Mouse (Mus musculus): ENCODE measurements around the gene Rnf144a. TPM values are rescaled to one million over a fixed set of nuclear protein-coding genes. Genes with fewer than 3 reads are reported as not detected.

Rnf144a gene
- polyA plus RNA-seq, 1 experiment from 2014 or later = 21.6 TPM

DNA sequence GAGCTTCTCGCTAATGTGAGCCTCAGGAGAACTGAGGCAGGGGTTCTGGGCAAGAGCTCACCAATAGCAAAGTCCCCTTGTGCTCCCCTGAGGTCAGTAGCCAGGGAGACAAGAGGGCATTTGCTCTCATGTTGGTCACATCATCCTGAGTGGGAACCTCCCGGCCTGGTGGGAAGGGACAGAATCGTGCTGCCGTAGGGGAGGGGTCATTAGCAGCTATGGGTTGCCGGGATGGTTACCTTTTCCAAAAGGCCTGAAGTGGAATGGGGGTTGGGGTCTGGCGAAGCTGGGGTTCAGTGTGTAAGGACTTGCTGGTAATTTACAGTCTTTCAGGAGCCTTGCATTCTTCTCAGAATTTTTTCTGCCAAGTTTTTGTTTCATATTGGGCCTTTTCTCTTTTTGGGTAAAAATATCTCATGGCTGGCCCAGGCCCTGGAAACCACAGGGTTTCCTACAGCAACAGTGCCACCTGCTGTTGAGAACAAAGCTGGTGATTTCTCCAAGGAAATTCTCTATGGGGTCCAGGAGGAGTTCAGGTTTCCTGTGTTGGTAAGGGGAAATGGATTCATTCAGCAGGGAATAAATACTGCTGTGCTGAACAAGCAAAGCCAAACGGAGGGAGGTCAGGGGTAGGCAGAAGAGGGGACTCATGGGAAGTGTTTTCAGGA is 137.9 kb downstream of the Rnf144a start:
- Histone ChIP-seq H3K4me1 (ENCODE audit: control insufficient read depth, insufficient read depth, low read length) (peaks cover 5% of the 10 kb centered on the region; the same call in 1 of the 2 replicates), H3K4me3 (replicated peaks; ENCODE audit: low read depth, low read length) (no peak overlapping the region), H3K27me3 (ENCODE audit: control insufficient read depth, insufficient read depth, low read length) (no peaks in the 10 kb centered on the region), H3K9me3 (ENCODE audit: control insufficient read depth, low read length) (no peaks in the 10 kb centered on the region), H3K36me3 (ENCODE audit: control insufficient read depth, insufficient read depth, low read length) (no peaks in the 10 kb centered on the region), H3K9ac (replicated peaks; ENCODE audit: low read length) (no peak overlapping the region), H3K4me2 (ENCODE audit: low read length) (no peak overlapping the region), H3K27ac (replicated peaks; ENCODE audit: low read depth, low read length) (no peak overlapping the region)
- ATAC-seq (ENCODE audit: low FRiP score, low TSS enrichment) = 0 out of 2 replicates have a peak, but pooled peaks have one; percentile 20
- WGBS = 41% methylated on average over 7 of the region's 7 CpGs
- DNase-seq = peak; percentile 91

DNA sequence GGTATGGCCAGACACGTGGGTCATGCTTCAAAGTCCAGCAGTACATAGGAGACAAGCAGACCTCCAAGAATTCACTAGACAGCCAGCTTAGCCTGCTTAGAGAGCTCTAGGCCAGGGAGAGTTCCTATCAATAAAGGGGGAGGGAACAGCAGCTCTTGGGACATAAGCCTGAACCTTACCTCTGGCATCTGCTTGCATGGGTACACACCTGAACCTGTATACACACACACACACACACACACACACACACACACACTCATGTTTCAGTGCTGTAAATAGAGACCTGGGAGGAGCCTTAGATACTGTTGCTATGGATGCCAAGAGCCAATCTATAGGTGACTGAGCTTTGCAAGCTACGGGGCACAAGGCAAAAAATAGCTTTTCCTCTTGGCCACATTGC is 138.5 kb downstream of the Rnf144a start:
- Histone ChIP-seq H3K4me3 (replicated peaks; ENCODE audit: low read depth, low read length) (no peak overlapping the region), H3K36me3 (ENCODE audit: control insufficient read depth, insufficient read depth, low read length) (no peaks in the 10 kb centered on the region), H3K4me2 (ENCODE audit: low read length) (no peak overlapping the region), H3K9me3 (ENCODE audit: control insufficient read depth, low read length) (no peaks in the 10 kb centered on the region), H3K27ac (replicated peaks; ENCODE audit: low read depth, low read length) (no peak overlapping the region), H3K27me3 (ENCODE audit: control insufficient read depth, insufficient read depth, low read length) (no peaks in the 10 kb centered on the region), H3K9ac (replicated peaks; ENCODE audit: low read length) (no peak overlapping the region), H3K4me1 (ENCODE audit: control insufficient read depth, insufficient read depth, low read length) (peaks cover 5% of the 10 kb centered on the region; the same call in 1 of the 2 replicates)
- WGBS = 85% methylated on average over 2 of the region's 2 CpGs
- ATAC-seq (ENCODE audit: low FRiP score, low TSS enrichment) (no peak), DNase-seq (no peak)

Small RNAs within 50 kb of the gene (microRNA-seq; reads per million reads assigned to microRNA genes)
- 2.1 reads per million, percentile 12 among the genes with 10 or more reads in this experiment for gene Mir6538

Other genes with a start within 250 kb of the Rnf144a start
- gene Rsad2, start 41.2 kb upstream of the Rnf144a start, polyA plus RNA-seq (2014; fragmentation: Nextera tagmentation; extraction: Ambion mirVana) = 0.09 and 3.6 TPM in 2 replicates
- gene Cmpk2, start 54.0 kb upstream of the Rnf144a start, polyA plus RNA-seq (2014; fragmentation: Nextera tagmentation; extraction: Ambion mirVana) = 13.8 and 14.6 TPM in 2 replicates